Mouse (Mus musculus) heart, embryonic 11.5 days (tissue): ENCODE measurements around the gene Alad. TPM values are rescaled to one million over a fixed set of nuclear protein-coding genes. Genes with fewer than 3 reads are reported as not detected.

Experiments
- polyA plus RNA-seq: library from polyadenylated mRNA; unstranded; fragments of >200 nt; fragmentation: Nextera tagmentation; extraction: Ambion mirVana; gene quantifications from 2 replicates; pipeline ENCODE4 v1.2.1, GENCODE M21; 2014

The Alad gene
- polyA plus RNA-seq, 1 experiment from 2014 or later, result 140 TPM

Other genes starting within 250 kb of the Alad start
- gene Fkbp15, start 159.4 kb downstream of the Alad start, polyA plus RNA-seq, result 15.9 and 17.6 TPM in 2 replicates
- 39.0 and 48.7 TPM in 2 replicates for gene Slc31a1, start 159.2 kb downstream of the Alad start, polyA plus RNA-seq
- 101 and 103 TPM in 2 replicates for gene Cdc26, start 111.3 kb downstream of the Alad start, polyA plus RNA-seq
- 17.0 and 18.0 TPM in 2 replicates for gene Prpf4, start 111.1 kb downstream of the Alad start, polyA plus RNA-seq
- not detected in 2 replicates for gene Rnf183, start 84.7 kb downstream of the Alad start, polyA plus RNA-seq
- gene Wdr31, start 49.0 kb downstream of the Alad start, polyA plus RNA-seq, result 2.9 and 3.0 TPM in 2 replicates
- 0.52 and 0.83 TPM in 2 replicates for gene Bspry, start 39.9 kb downstream of the Alad start, polyA plus RNA-seq
- gene Hdhd3, start 16.5 kb downstream of the Alad start, polyA plus RNA-seq, result 6.7 and 11.4 TPM in 2 replicates
- gene Pole3, start 5.2 kb upstream of the Alad start, polyA plus RNA-seq, result 59.4 and 64.1 TPM in 2 replicates
- 0.34 and 0.87 TPM in 2 replicates for gene 4933430I17Rik, start 5.5 kb upstream of the Alad start, polyA plus RNA-seq
- gene Rgs3, start 39.9 kb upstream of the Alad start, polyA plus RNA-seq, result 49.8 and 54.3 TPM in 2 replicates